Mouse (Mus musculus) MEL-GATA-1-ER (cell line): ENCODE data around the gene Plekha6.

Experiments
- DNase-seq: peaks from one replicate; pipeline ENCODE4 v3.0.0-alpha.2; 2012; ENCODE audit warnings: low read depth; ENCODE audit errors: extremely low read depth

Gene Plekha6

GRCm38 (mm10) chr1:133182706-133183095, 18.7 kb downstream of the Plekha6 start:
- DNase-seq, result no peak

GRCm38 (mm10) chr1:133183141-133183925, 19.3 kb downstream of the Plekha6 start:
- DNase-seq, result no peak

DNA sequence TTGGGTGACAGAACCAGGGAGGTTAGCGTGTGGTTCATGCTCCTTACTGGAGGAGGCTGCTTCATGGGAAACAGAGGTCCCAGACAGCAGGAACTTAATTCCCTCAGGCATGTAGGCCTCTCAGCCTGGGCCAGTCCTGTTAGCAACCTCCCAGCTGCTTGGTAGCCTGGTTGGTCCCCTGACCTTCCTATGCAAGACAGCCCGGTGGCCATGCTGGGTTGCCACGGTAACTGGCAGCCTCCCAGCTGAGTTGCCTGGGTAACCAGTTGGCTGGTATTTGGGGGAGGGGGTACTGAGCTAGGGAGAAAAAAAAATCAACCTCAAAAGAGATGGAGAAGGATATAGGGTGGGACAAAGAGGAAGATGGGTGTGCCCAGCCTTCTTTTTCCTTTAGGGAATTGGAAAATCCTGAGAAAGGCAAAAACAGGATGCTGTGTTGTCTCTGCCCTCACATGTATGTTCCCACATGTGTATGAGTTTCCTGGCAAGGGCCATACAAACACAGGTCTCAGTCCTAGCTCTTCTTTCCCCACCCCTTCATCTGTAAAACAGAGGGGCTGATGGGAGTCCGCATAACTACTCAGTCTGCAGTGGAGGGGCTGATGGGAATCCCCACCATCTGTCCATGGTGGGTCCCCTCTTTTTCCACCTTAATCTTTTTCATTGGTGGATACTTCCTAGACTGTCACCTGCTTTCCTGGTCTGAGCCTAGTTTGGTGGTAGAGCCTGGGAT, 24.1 kb downstream of the Plekha6 start:
- no peak for DNase-seq

- no peak for DNase-seq
These were observed 24.7 kb downstream of the Plekha6 start for GRCm38 (mm10) chr1:133188719-133189118.

- no peak for DNase-seq
These were observed 25.5 kb downstream of the Plekha6 start for GRCm38 (mm10) chr1:133189471-133189870.

GRCm38 (mm10) chr1:133190550-133190949, 26.5 kb downstream of the Plekha6 start:
- DNase-seq, result no peak

GRCm38 (mm10) chr1:133196181-133196580, 32.2 kb downstream of the Plekha6 start:
- no peak for DNase-seq

DNA sequence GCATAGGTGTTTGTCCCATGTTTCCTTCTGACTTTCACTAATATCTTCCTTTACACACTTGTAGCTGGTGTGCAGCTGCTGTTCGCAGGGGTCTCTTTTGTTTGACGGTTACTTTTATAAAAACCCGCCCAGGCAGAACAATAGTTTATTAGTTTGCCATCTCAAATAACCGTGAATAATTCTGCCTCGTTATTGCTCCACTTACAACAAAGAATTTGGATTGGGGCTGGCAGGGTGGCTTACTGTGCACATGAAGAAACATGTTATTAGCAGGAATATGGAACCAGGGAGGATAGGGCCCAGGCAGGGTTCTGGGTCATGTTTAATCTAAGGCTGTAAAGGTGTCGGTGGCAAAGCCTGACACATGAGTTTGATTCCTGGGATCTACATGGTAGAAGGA, 33.3 kb downstream of the Plekha6 start:
- DNase-seq, result no peak

DNA sequence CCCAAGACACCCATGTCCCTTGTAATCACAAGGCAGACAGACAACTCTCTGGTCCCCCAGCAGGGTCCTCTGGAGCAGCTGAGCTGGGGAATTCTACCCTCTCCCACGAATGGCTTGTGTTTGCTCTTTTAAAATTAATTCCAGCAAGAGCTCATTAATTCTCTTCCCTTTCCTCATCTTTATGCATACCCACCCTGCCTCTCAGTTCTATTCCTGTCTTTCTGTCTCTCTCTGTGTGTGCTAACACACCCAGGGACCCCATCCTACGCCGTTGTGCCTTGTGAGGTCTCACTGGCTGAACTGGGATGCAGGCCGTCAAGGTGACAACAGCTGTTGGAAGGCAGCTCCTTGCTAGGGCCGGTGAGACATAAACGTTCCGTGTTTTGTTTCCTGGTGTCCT, 35.7 kb downstream of the Plekha6 start:
- no peak for DNase-seq

GRCm38 (mm10) chr1:133201499-133201898, 37.5 kb downstream of the Plekha6 start:
- no peak for DNase-seq

GRCm38 (mm10) chr1:133203701-133204100, 39.7 kb downstream of the Plekha6 start:
- no peak for DNase-seq

DNA sequence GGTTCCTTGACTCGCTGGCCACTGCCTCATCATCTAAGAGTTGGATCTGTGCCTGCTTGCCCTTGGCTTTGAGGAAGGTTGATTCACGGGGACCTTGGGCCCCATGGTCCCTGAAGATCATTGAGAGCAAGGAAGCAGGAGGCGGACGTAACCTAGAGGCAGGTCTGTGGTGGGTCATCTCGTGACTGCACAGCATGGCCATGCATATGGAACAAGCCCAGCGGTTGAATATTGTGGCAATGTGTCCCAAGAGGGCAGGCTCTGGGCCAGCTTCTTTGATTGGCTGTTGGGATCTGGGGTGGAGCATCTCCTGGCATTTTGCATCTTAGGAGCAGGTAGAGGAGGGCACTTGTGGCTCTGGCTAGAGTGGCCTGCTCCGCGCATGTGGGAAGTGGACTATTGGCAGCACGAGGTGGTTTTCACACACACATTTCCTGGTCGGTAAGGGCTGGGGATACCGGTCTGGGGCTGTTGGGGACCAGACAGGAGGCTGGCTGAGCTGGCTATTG, 40.4 kb downstream of the Plekha6 start:
- no peak for DNase-seq

DNA sequence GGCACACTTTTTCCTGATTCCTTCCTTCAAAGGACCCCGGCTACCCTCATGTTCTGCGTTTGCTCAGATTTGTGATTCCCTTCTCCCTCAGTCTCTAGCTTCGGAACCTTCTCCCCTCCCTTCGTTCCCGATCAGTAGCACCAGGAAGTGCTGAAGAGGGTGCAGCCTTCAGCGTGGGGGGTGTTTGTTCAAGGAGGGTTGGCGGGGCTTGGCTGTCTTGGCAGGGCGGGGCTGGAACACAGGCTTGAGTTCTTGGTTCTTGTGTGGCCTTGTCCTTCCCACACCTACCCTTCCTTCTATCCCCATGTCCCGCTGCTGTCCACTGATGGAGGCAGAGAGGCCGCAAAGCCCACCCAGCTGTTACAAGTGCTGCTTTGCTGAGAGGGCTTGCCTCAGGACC, 41.0 kb downstream of the Plekha6 start:
- DNase-seq, result no peak

- no peak for DNase-seq
These were observed 44.2 kb downstream of the Plekha6 start for GRCm38 (mm10) chr1:133208086-133208815.

DNA sequence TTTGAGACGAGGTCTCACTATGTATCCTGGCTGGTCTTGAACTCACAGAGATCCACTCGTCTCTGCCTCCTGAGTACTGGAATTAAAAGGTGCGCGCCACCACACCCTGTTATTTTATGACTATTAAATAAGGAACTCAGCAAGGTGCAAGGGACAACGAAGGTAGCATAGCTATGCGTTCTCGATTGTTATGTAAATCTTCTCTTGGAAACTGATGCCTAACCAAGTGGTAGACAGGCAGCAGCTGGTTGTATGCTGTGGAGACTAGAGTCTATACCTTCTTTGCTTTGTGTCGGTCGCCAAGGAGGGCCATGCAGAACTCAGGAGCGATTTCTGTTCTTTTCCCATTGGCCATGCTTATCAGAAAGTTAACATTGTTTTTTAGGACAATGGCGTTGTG, 45.0 kb downstream of the Plekha6 start:
- DNase-seq, result no peak

DNA sequence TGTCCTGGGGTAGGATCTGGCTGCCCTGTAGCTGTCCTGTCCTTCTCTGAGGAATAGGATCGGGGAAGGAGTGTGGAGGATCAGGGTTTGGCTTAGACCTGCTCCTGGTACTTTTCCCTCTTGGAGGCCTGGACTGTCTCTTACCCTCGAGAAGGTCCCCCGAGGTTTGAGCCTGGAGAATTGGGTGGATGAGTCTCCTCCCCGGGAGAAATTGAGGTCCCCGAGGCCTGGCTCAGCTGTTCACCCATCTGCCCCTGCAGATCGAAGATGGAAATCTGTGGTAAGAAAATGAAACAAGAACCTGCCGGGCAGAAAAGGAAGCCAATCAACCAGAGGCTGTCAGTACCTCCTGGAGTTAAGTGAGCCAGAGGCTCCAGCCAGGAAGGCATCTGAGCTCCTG, 45.5 kb downstream of the Plekha6 start:
- DNase-seq, result no peak

- no peak for DNase-seq
These were observed 46.0 kb downstream of the Plekha6 start for GRCm38 (mm10) chr1:133209901-133210516.

GRCm38 (mm10) chr1:133210766-133211165, 46.8 kb downstream of the Plekha6 start:
- DNase-seq, result no peak

DNA sequence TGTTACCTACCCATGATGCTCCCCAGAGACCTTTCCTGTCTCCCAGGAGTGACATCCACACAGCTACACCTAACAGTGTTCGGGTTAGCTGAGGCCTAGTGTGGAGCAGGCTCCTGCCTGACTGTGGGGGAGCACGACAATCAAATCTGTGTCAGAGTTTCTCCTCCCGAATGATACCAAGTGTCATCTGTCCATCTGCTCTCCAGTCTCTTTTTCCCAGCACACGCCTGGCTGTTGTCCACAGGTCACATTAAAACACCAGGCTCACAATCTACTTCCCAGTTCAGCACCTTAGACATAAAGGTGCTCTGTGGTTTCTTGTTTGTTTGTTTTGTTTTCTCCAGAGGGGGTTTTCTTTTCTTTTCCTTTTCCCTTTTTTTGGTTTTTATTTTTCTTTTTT, 48.3 kb downstream of the Plekha6 start:
- no peak for DNase-seq

- DNase-seq, result no peak
These were observed 49.1 kb downstream of the Plekha6 start for GRCm38 (mm10) chr1:133213098-133213497.

DNA sequence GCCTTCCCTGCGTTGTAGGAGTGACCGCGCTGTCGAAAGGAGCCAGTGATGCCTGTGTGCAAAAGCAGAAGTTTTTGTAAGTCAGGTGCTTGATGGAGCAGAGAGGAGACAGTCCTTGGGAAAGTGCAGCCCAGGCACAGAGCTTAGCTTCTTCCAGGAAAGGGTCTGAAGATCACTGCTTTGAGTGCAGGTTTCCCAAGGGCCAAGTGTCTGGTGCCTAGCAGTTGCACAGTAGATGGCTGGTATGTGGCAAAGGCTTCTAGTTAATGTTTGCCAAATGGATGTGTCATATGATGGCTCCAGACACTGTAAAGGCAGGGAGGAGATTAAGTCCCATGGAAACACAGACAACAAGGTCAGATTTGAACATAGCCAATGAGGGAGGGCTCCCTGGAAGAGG, 49.9 kb downstream of the Plekha6 start:
- DNase-seq, result no peak
